Comparison of ENCODE assay signal across 8 mouse cellular contexts in the genomic region with DNA sequence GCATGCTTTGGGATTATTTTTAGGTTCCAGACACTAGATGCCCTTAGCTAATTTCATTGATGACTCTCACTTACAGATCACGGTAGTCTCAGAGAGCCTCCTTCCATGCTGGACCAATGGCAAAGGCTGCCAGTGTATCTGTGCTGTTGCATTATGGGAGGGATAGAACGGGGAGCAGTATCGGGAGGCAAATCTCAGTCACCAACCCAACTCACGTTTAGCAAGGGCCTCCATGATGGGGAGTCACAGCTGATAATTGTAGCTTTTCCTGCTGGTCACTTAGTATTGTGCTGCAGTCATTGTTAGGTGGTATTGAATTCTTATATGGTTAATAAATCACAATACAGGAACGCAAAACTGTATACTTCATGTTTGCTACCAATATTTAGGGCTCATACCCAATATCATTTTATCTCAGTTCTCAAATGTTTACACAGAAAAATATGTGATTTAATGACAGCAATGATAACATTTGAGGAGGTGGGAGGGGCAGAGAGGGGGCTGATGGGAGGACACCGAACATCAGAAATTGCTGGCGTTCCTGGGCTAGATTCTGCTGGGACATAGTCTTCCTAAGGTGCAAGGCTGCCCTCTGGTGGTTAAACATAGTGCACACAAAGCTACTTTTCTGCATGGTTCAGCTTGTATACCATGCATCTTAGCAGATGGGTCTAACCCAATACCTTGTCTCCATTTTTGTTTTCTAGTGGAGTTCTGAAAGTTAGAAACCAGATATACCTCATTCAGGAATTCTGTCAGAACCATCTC. TPM values are rescaled to one million over a fixed set of nuclear protein-coding genes. Genes with fewer than 3 reads are reported as not detected.
A peak's percentile ranks its signal among the peaks of the same experiment; 100 is the strongest.
DNase-seq lines count a peak whose midpoint lies in the region; ATAC-seq and TF ChIP-seq lines count a peak whose summit lies in the region.

No protein-coding gene starts in this region.

- intact Hi-C loops in left cerebral cortex, adult 2 months (cut with DNase I) = loop anchor here (2.0 to 10.0 kb wide), 4 partner anchors 285 to 827 kb away; a partner anchor contains a TSS

- H3K4me3 ChIP-seq in hindbrain, embryonic 14.5 days (replicated peaks; ENCODE audit: low read length) = no peak overlapping the region
- no peak overlapping the region for H3K4me3 ChIP-seq in left cerebral cortex, adult 2 months

- H3K9ac ChIP-seq in hindbrain, embryonic 14.5 days = no peak overlapping the region

- TF ChIP-seq CTCF in left cerebral cortex, adult 2 months (IDR thresholded peaks at IDR 0.05) = peak; percentile 93

- no peaks in the 10 kb centered on the region for H3K27me3 ChIP-seq in hindbrain, embryonic 14.5 days (ENCODE audit: control insufficient read depth, insufficient read depth, low read length)

- H3K4me2 ChIP-seq in hindbrain, embryonic 14.5 days (replicated peaks) = no peak overlapping the region

- H3K27ac ChIP-seq in hindbrain, embryonic 14.5 days = no peak overlapping the region
- no peak overlapping the region for H3K27ac ChIP-seq in left cerebral cortex, adult 2 months

- no peaks in the 10 kb centered on the region for H3K9me3 ChIP-seq in hindbrain, embryonic 14.5 days (ENCODE audit: control insufficient read depth, low read length)

- 52% methylated on average over 7 of the region's 7 CpGs for WGBS in hindbrain, embryonic 14.5 days

- ATAC-seq in hindbrain, embryonic 14.5 days (ENCODE audit: low FRiP score) = peak; percentile 66; the same call in 1 of the 2 replicates
- peak; percentile 56 for ATAC-seq in megakaryocyte-erythroid progenitor cell, adult 5-6 weeks (replicated peaks; ENCODE audit: low FRiP score, low TSS enrichment, poor library complexity, severe bottlenecking)

- peaks cover 83% of the 10 kb centered on the region for H3K36me3 ChIP-seq in hindbrain, embryonic 14.5 days (replicated peaks; ENCODE audit: control insufficient read depth, insufficient read depth)

- peak; percentile 61 to 66 for DNase-seq in adrenal gland, adult 18-20 months (ENCODE audit: low spot score in 2 of 2)
- no peak for DNase-seq in adrenal gland, adult 8-10 months
- peak; percentile 91 for DNase-seq in cerebellum, adult 9-10 months
- peak; percentile 90 for DNase-seq in forelimb bud, embryonic 11.5 days (ENCODE audit: low read depth, low spot score)
- peak; percentile 91 for DNase-seq in hindbrain, embryonic 14.5 days (ENCODE audit: low spot score)
- peak; percentile 67 to 68 for DNase-seq in left cerebral cortex, adult 2 months (ENCODE audit: extremely low spot score in 1 of 2, low spot score in 2 of 2)
- peak; percentile 66 for DNase-seq in skeletal muscle tissue, adult 2 months (ENCODE audit: low read depth, low spot score)

- H3K4me1 ChIP-seq in hindbrain, embryonic 14.5 days (replicated peaks; ENCODE audit: control insufficient read depth, insufficient read depth, low read length) = no peaks in the 10 kb centered on the region

RNA-seq across cellular contexts. Expression of a gene that starts 53.3 kb away (rescaled TPM):
- under 1 TPM; 0.50 to 0.54 TPM for total RNA-seq in adrenal gland, adult 18-20 months (2021)
- under 1 TPM in 3 of 4 experiments, not detected in 1; 0.24 to 0.52 (median 0.24) TPM for total RNA-seq in adrenal gland, adult 8-10 months (2022)
- 14.6 and 16.7 TPM in 2 replicates for polyA plus RNA-seq in hindbrain, embryonic 14.5 days (2014; fragmentation: Nextera tagmentation; extraction: Ambion mirVana)
- 1 to 10 TPM; 6.3 to 7.4 TPM for total RNA-seq in left cerebral cortex, adult 2 months (2021)
- total RNA-seq in megakaryocyte-erythroid progenitor cell, adult 5-6 weeks (2014; fragmentation: Nextera tagmentation) = not detected in 2 replicates
- 0.95 TPM in 1 of 2 replicates, not detected in the other for total RNA-seq in megakaryocyte-erythroid progenitor cell, adult 5-6 weeks (2017)
